8 mouse cellular contexts compared by ENCODE assay signal in the genomic region with DNA sequence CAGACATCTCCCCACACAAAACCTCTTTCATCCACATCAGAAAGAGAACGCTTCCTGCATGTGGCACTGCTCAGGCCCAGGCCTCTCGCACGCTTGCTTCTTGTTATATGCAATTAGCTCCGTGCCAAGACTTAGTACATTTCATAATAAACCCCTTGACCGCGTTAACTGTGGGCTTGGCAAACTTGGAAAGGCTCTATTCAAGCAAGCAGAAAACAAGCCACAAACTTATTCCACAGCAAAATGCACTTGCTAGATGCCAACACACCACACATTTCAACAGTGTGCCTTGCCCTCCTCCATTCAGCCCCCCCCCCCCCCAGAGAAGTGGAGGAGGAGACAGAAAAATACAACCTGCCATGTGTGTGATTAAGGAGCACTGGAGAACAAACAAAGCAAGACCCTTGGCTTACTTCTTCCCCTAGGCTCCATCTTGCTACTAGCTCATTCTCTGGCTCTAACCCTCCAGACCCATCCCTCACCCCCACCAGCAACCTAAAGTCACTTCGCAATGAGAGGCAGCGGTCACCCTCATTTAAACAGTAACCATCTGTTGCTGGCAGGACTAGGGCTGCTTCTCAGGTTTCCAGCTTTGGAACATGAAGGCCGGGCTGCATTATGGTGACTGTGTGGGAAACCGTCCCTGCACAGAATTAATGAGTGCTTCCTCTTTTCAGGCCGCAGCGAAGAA.
DNase-seq lines count a peak whose midpoint lies in the region; ATAC-seq and TF ChIP-seq lines count a peak whose summit lies in the region.

No protein-coding gene starts in this region.

- no peak overlapping the region; the same call in 1 of the 2 replicates for H3K27ac ChIP-seq in embryonic facial prominence, embryonic 11.5 days (replicated peaks; ENCODE audit: low read depth, low read length)
- no peak overlapping the region for H3K27ac ChIP-seq in hindbrain, embryonic 15.5 days (replicated peaks)
- peak overlapping the region; percentile 46 for H3K27ac ChIP-seq in stomach, postnatal 0 days (replicated peaks)
- H3K27ac ChIP-seq in layer of hippocampus, adult 2 months, result no peak overlapping the region

- no peak for TF ChIP-seq EP300 in stomach, postnatal 0 days (optimal IDR thresholded peaks at IDR 0.05)

- 21% methylated on average over 12 of the region's 12 CpGs for WGBS in embryonic facial prominence, embryonic 11.5 days
- WGBS in hindbrain, embryonic 15.5 days, result 19% methylated on average over 12 of the region's 12 CpGs
- 37% methylated on average over 12 of the region's 12 CpGs for WGBS in stomach, postnatal 0 days

- DNase-seq in adipocyte (ENCODE audit: low spot score), result peak; percentile 16
- peak; percentile 83 for DNase-seq in embryonic facial prominence, embryonic 11.5 days (ENCODE audit: low spot score)
- peak; percentile 12 for DNase-seq in lung, postnatal 14 days
- no peak for DNase-seq in stomach, postnatal 0 days (ENCODE audit: low spot score)
- no peak for DNase-seq in layer of hippocampus, adult 11-12 months (ENCODE audit: low spot score)
- DNase-seq in layer of hippocampus, adult 2 months (ENCODE audit: low spot score in 2 of 2), result no peak
- no peak for DNase-seq in right cerebral cortex, adult 18-20 months

- no peaks in the 10 kb centered on the region; the same call in 1 of the 2 replicates for H3K4me1 ChIP-seq in embryonic facial prominence, embryonic 11.5 days (ENCODE audit: control insufficient read depth, insufficient read depth, low read length)
- no peaks in the 10 kb centered on the region for H3K4me1 ChIP-seq in hindbrain, embryonic 15.5 days (replicated peaks)
- no peaks in the 10 kb centered on the region; the same call in 1 of the 2 replicates for H3K4me1 ChIP-seq in stomach, postnatal 0 days (replicated peaks; ENCODE audit: control insufficient read depth, insufficient read depth)

- H3K9me3 ChIP-seq in embryonic facial prominence, embryonic 11.5 days (replicated peaks; ENCODE audit: control insufficient read depth, low read length), result no peaks in the 10 kb centered on the region
- no peaks in the 10 kb centered on the region for H3K9me3 ChIP-seq in hindbrain, embryonic 15.5 days
- no peaks in the 10 kb centered on the region for H3K9me3 ChIP-seq in stomach, postnatal 0 days (ENCODE audit: control insufficient read depth, low read length)

- no peak overlapping the region for H3K4me2 ChIP-seq in embryonic facial prominence, embryonic 11.5 days (ENCODE audit: low read depth, low read length)
- no peak overlapping the region for H3K4me2 ChIP-seq in hindbrain, embryonic 15.5 days
- H3K4me2 ChIP-seq in stomach, postnatal 0 days (replicated peaks; ENCODE audit: low read depth), result no peak overlapping the region; the same call in 1 of the 2 replicates

- no peaks in the 10 kb centered on the region for H3K36me3 ChIP-seq in embryonic facial prominence, embryonic 11.5 days (replicated peaks; ENCODE audit: control insufficient read depth, insufficient read depth, low read depth, low read length)
- H3K36me3 ChIP-seq in hindbrain, embryonic 15.5 days, result no peaks in the 10 kb centered on the region
- no peaks in the 10 kb centered on the region for H3K36me3 ChIP-seq in stomach, postnatal 0 days (ENCODE audit: control insufficient read depth, insufficient read depth, low read length)

- no peak overlapping the region for H3K4me3 ChIP-seq in embryonic facial prominence, embryonic 11.5 days (ENCODE audit: low read depth, low read length)
- no peak overlapping the region for H3K4me3 ChIP-seq in hindbrain, embryonic 15.5 days
- H3K4me3 ChIP-seq in stomach, postnatal 0 days (ENCODE audit: low read depth, low read length), result no peak overlapping the region
- H3K4me3 ChIP-seq in layer of hippocampus, adult 2 months, result no peak overlapping the region

- ATAC-seq in embryonic facial prominence, embryonic 11.5 days (replicated peaks; ENCODE audit: insufficient number of reproducible peaks, low FRiP score, low TSS enrichment, low read depth), result peak; percentile 80
- peak; percentile 91 for ATAC-seq in hindbrain, embryonic 15.5 days (ENCODE audit: low FRiP score, low read depth)
- peak; percentile 51; the same call in 1 of the 2 replicates for ATAC-seq in stomach, postnatal 0 days (ENCODE audit: low FRiP score, low TSS enrichment)

- H3K9ac ChIP-seq in embryonic facial prominence, embryonic 11.5 days (replicated peaks; ENCODE audit: low read length), result no peak overlapping the region
- H3K9ac ChIP-seq in hindbrain, embryonic 15.5 days, result no peak overlapping the region
- H3K9ac ChIP-seq in stomach, postnatal 0 days (ENCODE audit: low read length), result no peak overlapping the region

- no peaks in the 10 kb centered on the region for H3K27me3 ChIP-seq in embryonic facial prominence, embryonic 11.5 days (ENCODE audit: control insufficient read depth, insufficient read depth, low read length)
- H3K27me3 ChIP-seq in hindbrain, embryonic 15.5 days, result no peaks in the 10 kb centered on the region
- H3K27me3 ChIP-seq in stomach, postnatal 0 days (ENCODE audit: control insufficient read depth, insufficient read depth, low read length), result no peaks in the 10 kb centered on the region

- no peak for TF ChIP-seq CTCF in stomach, postnatal 0 days (IDR thresholded peaks at IDR 0.05; ENCODE audit: low read depth)
- no peak for TF ChIP-seq CTCF in layer of hippocampus, adult 2 months (conservative IDR thresholded peaks at IDR 0.05)

Comparison
In these comparisons a context has a peak if more than half of its experiments do, and no peak if none do; other contexts are left out.
1. DNase-seq: peak in adipocyte (single experiment), embryonic facial prominence, embryonic 11.5 days (single experiment) and lung, postnatal 14 days (single experiment); none in stomach, postnatal 0 days (single experiment), layer of hippocampus, adult 11-12 months (single experiment), layer of hippocampus, adult 2 months (0 of 2) and right cerebral cortex, adult 18-20 months (single experiment).
2. Peak in every context shown above with its lines, with median percentiles within 50 percentile points of each other: ATAC-seq.